Mouse (Mus musculus): ENCODE data around the gene Psmd7.
A peak's percentile ranks its signal among the peaks of the same experiment; 100 is the strongest.

The Psmd7 gene

DNA sequence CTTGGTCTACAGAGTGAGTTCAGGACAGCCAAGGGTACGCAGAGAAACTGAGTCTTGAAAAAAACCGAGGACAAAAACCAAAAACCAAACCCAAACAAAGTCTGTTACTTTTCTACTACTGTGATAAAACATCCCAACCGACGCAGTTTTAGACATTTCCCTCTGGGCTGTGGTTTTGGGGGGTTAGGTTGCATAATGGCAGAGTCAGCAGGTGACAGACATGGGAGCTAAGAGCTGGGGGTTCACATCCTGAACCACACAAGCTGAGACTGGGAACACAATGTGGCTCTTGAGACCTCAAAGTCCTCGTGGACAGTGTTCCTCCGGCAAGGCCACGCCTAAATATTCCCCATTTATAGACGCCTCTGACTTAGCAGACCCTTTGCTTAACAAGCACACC lies 10.1 kb downstream of the Psmd7 start:
- no peak for DNase-seq (ENCODE audit: low spot score)

GRCm38 (mm10) chr8:107577640-107578039 lies 10.6 kb downstream of the Psmd7 start:
- no peak for DNase-seq (ENCODE audit: low spot score)

DNA sequence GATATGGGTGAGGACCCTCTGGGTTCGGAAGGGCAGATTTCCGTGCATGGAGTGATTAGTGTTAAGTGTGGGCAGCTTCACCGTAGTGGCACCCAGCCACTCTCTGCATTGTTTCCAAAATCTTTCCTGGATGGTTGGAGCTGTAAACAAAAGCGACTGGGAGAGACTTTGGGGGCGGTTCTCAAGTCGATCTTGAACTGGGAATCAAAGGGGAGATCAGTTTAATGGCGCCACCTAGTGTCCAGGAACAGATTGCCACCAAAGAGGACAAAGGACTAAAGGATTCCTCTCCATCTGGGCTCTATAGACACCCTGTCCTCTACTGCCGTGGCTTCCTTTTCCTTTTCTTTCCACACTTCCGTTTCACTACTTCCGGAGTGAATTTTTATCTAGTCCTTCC lies 11.6 kb downstream of the Psmd7 start:
- DNase-seq (ENCODE audit: low spot score): peak; percentile 98

DNA sequence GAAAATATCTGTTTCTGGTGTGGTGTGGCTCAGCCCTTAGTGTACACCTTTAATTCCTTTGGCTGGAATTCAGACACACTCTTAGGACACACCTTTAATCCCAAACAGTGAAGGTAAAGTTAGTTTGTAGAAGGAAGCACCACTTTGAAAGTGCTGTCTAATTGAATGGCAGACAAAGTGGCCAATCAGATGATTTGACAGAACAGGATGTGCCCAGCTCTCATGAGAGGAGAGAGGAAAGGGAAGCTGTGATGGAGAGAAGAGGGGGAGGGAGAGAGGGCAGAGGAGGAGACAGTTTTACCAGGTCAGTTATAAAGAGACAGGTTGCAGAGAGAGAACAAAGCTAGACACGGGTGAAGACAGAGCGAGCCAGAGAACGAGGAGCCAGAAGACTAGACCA lies 13.5 kb downstream of the Psmd7 start:
- DNase-seq (ENCODE audit: low spot score): no peak

DNA sequence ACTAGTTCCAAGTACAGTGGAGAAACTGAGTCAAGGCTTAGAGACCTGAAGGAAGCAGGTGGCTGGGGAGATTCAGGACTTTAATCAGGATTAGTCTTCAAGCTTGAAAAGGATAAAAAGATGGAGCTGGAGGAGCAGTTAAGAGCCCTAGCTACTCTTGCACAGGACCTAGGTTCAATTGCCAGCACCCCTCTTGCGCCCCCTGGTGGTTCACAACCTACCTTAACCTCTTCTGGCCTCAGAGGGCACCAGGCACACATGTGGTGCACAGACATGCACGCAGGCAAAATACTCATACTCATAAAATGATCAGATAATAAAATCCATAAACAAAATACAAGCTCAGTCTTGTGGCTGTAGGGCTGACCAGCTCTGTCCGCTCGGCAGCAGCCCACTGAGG lies 15.8 kb downstream of the Psmd7 start:
- DNase-seq (ENCODE audit: low spot score): peak; percentile 80

- no peak for DNase-seq (ENCODE audit: low spot score)
Measured at GRCm38 (mm10) chr8:107571486-107572135, 16.7 kb downstream of the Psmd7 start.

DNA sequence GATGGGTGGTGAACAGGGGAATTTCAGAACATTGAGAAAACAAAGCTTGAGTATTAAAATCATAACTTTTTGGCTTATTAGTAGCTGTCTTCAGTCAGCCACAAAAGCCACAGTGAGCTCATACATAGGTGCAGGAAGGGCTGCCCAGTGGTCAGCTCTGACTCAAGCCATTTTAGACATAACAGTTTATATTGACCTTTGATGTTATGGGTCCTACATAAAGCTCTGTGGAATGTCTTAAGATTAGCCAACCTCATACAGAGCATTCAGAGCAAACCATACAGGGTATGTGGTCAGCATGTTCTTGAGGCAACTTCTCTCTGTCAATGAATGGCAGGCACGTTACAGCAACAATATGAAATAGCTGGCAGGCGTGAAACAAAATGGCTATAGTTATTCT lies 17.2 kb downstream of the Psmd7 start:
- DNase-seq (ENCODE audit: low spot score): no peak

GRCm38 (mm10) chr8:107562164-107562563 lies 26.1 kb downstream of the Psmd7 start:
- no peak for DNase-seq (ENCODE audit: low spot score)

GRCm38 (mm10) chr8:107560820-107561536 lies 27.3 kb downstream of the Psmd7 start:
- DNase-seq (ENCODE audit: low spot score): peak; percentile 52

DNA sequence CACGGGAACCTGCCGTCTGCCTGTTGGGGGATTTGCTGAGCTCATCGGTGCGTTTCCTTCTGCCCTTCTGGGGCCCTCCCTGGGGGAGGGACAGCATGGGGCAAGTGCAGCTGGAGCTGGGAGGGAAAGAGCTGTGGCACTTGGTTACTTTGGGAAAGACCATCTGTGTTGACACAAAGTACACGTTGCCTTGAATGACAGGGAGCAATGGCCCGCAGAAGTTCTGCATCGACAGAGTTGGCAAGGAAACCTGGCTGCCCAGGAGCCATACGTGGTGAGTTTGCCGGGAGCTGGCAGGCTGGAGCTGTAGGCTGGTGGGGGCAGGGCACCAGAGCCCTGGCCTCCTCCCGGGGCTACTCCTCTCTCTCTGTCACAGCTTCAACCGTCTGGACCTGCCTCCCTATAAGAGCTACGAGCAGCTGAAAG lies 31.7 kb downstream of the Psmd7 start:
- no peak for DNase-seq (ENCODE audit: low spot score)

GRCm38 (mm10) chr8:107555231-107555630 lies 33.0 kb downstream of the Psmd7 start:
- DNase-seq (ENCODE audit: low spot score): no peak

GRCm38 (mm10) chr8:107552234-107552633 lies 36.0 kb downstream of the Psmd7 start:
- DNase-seq (ENCODE audit: low spot score): no peak

GRCm38 (mm10) chr8:107546817-107547216 lies 41.4 kb downstream of the Psmd7 start:
- no peak for DNase-seq (ENCODE audit: low spot score)

DNA sequence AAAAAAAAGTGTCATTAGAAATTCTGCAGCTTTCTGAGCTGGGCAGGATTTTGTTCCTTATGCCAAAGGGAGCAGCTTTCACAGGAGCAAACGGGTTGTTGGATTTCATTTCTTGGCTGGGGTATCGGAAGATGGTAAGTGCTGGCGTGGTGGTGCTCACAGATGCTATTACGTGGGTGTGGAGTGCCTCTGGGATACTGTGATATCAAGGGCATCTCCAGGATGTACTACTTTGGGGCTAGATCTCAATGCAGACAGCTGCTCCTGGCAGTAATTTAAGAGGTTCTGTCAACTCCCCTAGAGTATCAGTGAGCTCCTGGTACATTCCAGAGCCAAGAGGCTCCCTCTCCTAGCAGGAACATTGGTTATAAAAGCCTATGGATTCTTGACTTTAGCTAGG lies 42.1 kb downstream of the Psmd7 start:
- DNase-seq (ENCODE audit: low spot score): no peak

DNA sequence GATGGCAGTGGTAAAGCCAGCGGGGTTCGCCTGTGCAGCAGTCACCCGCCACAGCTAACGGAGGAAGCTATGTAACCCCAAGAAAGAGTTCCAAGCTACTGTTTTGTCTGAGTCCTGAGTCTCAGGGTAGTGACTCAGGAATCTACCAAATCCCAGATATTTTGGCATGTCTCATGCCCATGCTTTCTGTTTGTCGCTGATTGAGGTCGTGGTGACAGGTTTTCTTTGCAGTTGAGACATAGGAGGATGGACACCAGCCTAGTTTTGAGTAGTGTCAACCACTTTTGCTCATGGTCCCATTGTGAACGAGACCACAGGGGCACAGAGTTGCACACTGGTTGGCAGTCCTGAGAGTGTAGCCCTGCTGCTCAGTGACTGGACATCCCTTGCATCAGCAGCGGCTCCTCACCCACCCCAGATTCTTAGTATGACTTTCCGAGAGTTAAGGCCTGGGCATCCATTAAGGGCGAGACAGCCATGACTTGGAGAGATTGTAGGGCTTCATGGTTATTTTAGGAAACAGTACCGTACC lies 42.6 kb downstream of the Psmd7 start:
- DNase-seq (ENCODE audit: low spot score): no peak

DNA sequence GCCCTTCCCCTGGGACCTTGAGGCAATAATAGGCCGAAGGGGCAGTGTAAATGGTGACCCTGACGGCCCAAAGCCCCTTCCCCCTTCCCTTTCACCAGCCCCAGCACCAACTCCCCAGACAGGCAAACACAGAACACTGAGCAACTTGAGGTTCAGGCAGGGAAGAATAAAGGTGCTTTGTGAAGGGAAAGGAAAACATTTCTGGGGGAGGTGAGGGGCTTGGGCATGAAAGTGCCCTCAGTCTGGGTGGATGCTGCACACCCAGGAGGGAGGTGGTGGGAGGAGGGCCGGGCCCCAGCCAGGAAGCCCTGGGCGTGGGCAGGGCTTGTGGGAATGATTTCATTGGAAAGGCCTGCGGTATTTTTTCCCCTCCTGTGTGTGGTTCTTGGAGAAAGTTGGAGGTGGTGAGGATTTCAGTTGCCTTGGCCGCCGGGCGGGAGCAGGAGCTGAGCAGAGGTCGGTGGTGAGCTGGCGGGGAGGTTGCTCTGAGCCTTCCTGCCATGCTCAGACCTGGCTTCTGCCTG lies 43.6 kb downstream of the Psmd7 start:
- peak; percentile 66 for DNase-seq (ENCODE audit: low spot score)

GRCm38 (mm10) chr8:107544211-107544610 lies 44.1 kb downstream of the Psmd7 start:
- peak; percentile 29 for DNase-seq (ENCODE audit: low spot score)

GRCm38 (mm10) chr8:107543714-107544113 lies 44.5 kb downstream of the Psmd7 start:
- DNase-seq (ENCODE audit: low spot score): no peak

GRCm38 (mm10) chr8:107542151-107542550 lies 46.1 kb downstream of the Psmd7 start:
- DNase-seq (ENCODE audit: low spot score): no peak

- DNase-seq (ENCODE audit: low spot score): no peak
Measured at GRCm38 (mm10) chr8:107541369-107541768, 46.9 kb downstream of the Psmd7 start.

DNA sequence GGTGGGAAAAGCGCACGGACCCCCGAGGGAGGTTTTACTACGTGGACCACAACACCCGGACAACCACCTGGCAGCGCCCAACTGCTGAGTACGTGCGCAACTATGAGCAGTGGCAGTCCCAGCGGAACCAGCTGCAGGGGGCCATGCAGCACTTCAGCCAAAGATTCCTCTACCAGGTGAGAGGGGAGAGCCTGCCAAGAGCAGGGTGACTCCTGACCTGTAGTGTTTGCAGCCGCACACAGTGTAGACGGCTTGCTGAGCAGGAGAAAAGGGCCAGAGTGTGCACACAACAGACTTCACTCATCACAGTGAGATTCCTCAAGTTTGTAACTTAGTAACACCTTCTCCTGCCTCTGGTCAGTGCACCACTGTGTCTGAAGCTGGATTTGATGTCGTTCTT lies 47.6 kb downstream of the Psmd7 start:
- DNase-seq (ENCODE audit: low spot score): no peak

- DNase-seq (ENCODE audit: low spot score): no peak
Measured at GRCm38 (mm10) chr8:107537472-107537871, 50.8 kb downstream of the Psmd7 start.

Data from embryo, embryonic 10.5 days (tissue).